Mouse (Mus musculus): Measurements from ENCODE around the gene Esrrg. TPM values are rescaled to one million over a fixed set of nuclear protein-coding genes. Genes with fewer than 3 reads are reported as not detected.

The Esrrg gene
- polyA plus RNA-seq, 1 experiment from 2014 or later: 51.4 TPM

- H3K9me3 ChIP-seq (ENCODE audit: control insufficient read depth, low read length): no peaks in the 10 kb centered on the region
- no peak for ATAC-seq (ENCODE audit: low read depth)
- no peak overlapping the region for H3K4me2 ChIP-seq (ENCODE audit: low read depth, low read length)
- no peak overlapping the region for H3K4me3 ChIP-seq (ENCODE audit: low read depth, low read length)
- H3K27me3 ChIP-seq (ENCODE audit: control insufficient read depth, insufficient read depth, low read length): no peaks in the 10 kb centered on the region
- no peak overlapping the region for H3K9ac ChIP-seq (replicated peaks; ENCODE audit: low read depth, low read length)
- no peaks in the 10 kb centered on the region for H3K36me3 ChIP-seq (ENCODE audit: control insufficient read depth, insufficient read depth, low read length)
- no peak overlapping the region for H3K27ac ChIP-seq (ENCODE audit: low read depth, low read length)
- no peaks in the 10 kb centered on the region for H3K4me1 ChIP-seq (ENCODE audit: control insufficient read depth, insufficient read depth, low read length)
- 61% methylated on average over 4 of the region's 4 CpGs for WGBS
Observed at GRCm38 (mm10) chr1:187684519-187684918, 75.9 kb downstream of the Esrrg start.

- H3K27ac ChIP-seq (ENCODE audit: low read depth, low read length): no peak overlapping the region
- no peaks in the 10 kb centered on the region for H3K4me1 ChIP-seq (ENCODE audit: control insufficient read depth, insufficient read depth, low read length)
- H3K9ac ChIP-seq (replicated peaks; ENCODE audit: low read depth, low read length): no peak overlapping the region
- no peaks in the 10 kb centered on the region for H3K27me3 ChIP-seq (ENCODE audit: control insufficient read depth, insufficient read depth, low read length)
- no peaks in the 10 kb centered on the region for H3K9me3 ChIP-seq (ENCODE audit: control insufficient read depth, low read length)
- no peak overlapping the region for H3K4me3 ChIP-seq (ENCODE audit: low read depth, low read length)
- no peaks in the 10 kb centered on the region for H3K36me3 ChIP-seq (ENCODE audit: control insufficient read depth, insufficient read depth, low read length)
- no peak for ATAC-seq (ENCODE audit: low read depth)
- 88% methylated on average over 11 of the region's 11 CpGs for WGBS
- no peak overlapping the region for H3K4me2 ChIP-seq (ENCODE audit: low read depth, low read length)
Observed at GRCm38 (mm10) chr1:187691846-187692525, 83.4 kb downstream of the Esrrg start.

DNA sequence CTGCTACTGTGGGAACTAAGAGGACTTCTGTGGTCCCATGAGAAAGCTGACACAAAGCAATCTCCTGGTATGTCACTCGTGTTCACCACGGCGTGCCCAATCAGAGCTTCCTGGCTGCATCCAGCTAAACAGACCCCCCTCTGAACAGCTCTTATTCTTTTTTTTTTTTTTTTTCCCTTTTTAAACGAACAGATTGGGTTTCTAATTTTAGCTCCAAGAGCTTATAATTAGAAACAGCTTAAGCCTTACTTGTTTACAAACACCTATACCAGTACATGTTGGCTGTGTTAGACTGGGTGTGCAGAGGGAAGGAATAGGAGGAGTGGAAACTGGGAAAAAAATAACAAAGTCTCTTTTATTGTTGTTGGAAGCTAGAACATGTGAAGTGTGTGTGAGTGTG is 86.3 kb downstream of the Esrrg start:
- Histone ChIP-seq H3K4me2 (ENCODE audit: low read depth, low read length) (no peak overlapping the region), H3K27ac (ENCODE audit: low read depth, low read length) (no peak overlapping the region), H3K27me3 (ENCODE audit: control insufficient read depth, insufficient read depth, low read length) (no peaks in the 10 kb centered on the region), H3K9ac (replicated peaks; ENCODE audit: low read depth, low read length) (no peak overlapping the region), H3K4me3 (ENCODE audit: low read depth, low read length) (no peak overlapping the region), H3K36me3 (ENCODE audit: control insufficient read depth, insufficient read depth, low read length) (no peaks in the 10 kb centered on the region), H3K9me3 (ENCODE audit: control insufficient read depth, low read length) (no peaks in the 10 kb centered on the region), H3K4me1 (ENCODE audit: control insufficient read depth, insufficient read depth, low read length) (no peaks in the 10 kb centered on the region)
- 48% methylated on average over 4 of the region's 4 CpGs for WGBS
- ATAC-seq (ENCODE audit: low read depth): no peak

- no peak overlapping the region for H3K9ac ChIP-seq (replicated peaks; ENCODE audit: low read depth, low read length)
- ATAC-seq (ENCODE audit: low read depth): no peak
Observed at GRCm38 (mm10) chr1:187698201-187698600, 89.6 kb downstream of the Esrrg start.

GRCm38 (mm10) chr1:187700963-187701362 is 92.4 kb downstream of the Esrrg start:
- H3K27me3 ChIP-seq (ENCODE audit: control insufficient read depth, insufficient read depth, low read length): no peaks in the 10 kb centered on the region
- H3K36me3 ChIP-seq (ENCODE audit: control insufficient read depth, insufficient read depth, low read length): no peaks in the 10 kb centered on the region

More at GRCm38 (mm10) chr1:187698201-187698600, 89.6 kb downstream of the Esrrg start:
- Histone ChIP-seq H3K4me1 (ENCODE audit: control insufficient read depth, insufficient read depth, low read length) (no peaks in the 10 kb centered on the region), H3K27ac (ENCODE audit: low read depth, low read length) (no peak overlapping the region), H3K4me2 (ENCODE audit: low read depth, low read length) (no peak overlapping the region), H3K36me3 (ENCODE audit: control insufficient read depth, insufficient read depth, low read length) (no peaks in the 10 kb centered on the region), H3K4me3 (ENCODE audit: low read depth, low read length) (no peak overlapping the region), H3K27me3 (ENCODE audit: control insufficient read depth, insufficient read depth, low read length) (no peaks in the 10 kb centered on the region), H3K9me3 (ENCODE audit: control insufficient read depth, low read length) (no peaks in the 10 kb centered on the region)
- WGBS: 89% methylated on average over 9 of the region's 9 CpGs

DNA sequence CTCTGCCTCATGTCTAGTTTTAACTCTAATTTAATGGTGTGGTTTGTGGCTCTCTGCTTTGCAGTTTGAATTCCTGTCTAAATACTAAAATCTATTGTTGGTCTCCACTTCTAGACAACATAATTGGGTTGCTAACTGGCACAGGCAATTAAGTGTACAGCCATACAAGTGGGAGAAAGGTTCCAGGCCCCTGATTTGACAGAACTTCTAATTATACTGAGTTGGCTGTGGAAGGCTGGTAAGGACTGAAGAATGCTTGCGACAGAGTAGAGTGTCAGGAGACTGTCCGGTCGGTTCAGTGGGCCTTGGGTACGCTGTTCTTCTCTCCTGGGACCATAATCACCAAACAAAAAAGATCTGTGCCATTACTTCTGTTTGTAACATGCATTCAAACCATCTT is 96.3 kb downstream of the Esrrg start:
- H3K4me3 ChIP-seq (ENCODE audit: low read depth, low read length): no peak overlapping the region
- no peak overlapping the region for H3K9ac ChIP-seq (replicated peaks; ENCODE audit: low read depth, low read length)
- no peak overlapping the region for H3K4me2 ChIP-seq (ENCODE audit: low read depth, low read length)
- H3K4me1 ChIP-seq (ENCODE audit: control insufficient read depth, insufficient read depth, low read length): no peaks in the 10 kb centered on the region
- H3K27me3 ChIP-seq (ENCODE audit: control insufficient read depth, insufficient read depth, low read length): no peaks in the 10 kb centered on the region
- WGBS: 88% methylated on average over 4 of the region's 4 CpGs
- no peak overlapping the region for H3K27ac ChIP-seq (ENCODE audit: low read depth, low read length)
- no peak for ATAC-seq (ENCODE audit: low read depth)
- no peaks in the 10 kb centered on the region for H3K9me3 ChIP-seq (ENCODE audit: control insufficient read depth, low read length)
- no peaks in the 10 kb centered on the region for H3K36me3 ChIP-seq (ENCODE audit: control insufficient read depth, insufficient read depth, low read length)

More at GRCm38 (mm10) chr1:187700963-187701362, 92.4 kb downstream of the Esrrg start:
- no peak overlapping the region for H3K27ac ChIP-seq (ENCODE audit: low read depth, low read length)
- no peaks in the 10 kb centered on the region for H3K4me1 ChIP-seq (ENCODE audit: control insufficient read depth, insufficient read depth, low read length)
- no peak overlapping the region for H3K4me3 ChIP-seq (ENCODE audit: low read depth, low read length)
- H3K9ac ChIP-seq (replicated peaks; ENCODE audit: low read depth, low read length): no peak overlapping the region
- no peak overlapping the region for H3K4me2 ChIP-seq (ENCODE audit: low read depth, low read length)
- ATAC-seq (ENCODE audit: low read depth): no peak
- no peaks in the 10 kb centered on the region for H3K9me3 ChIP-seq (ENCODE audit: control insufficient read depth, low read length)
- 74% methylated on average over 2 of the region's 2 CpGs for WGBS

GRCm38 (mm10) chr1:187705348-187705747 is 96.8 kb downstream of the Esrrg start:
- Histone ChIP-seq H3K9ac (replicated peaks; ENCODE audit: low read depth, low read length) (no peak overlapping the region), H3K9me3 (ENCODE audit: control insufficient read depth, low read length) (no peaks in the 10 kb centered on the region), H3K27ac (ENCODE audit: low read depth, low read length) (no peak overlapping the region), H3K4me1 (ENCODE audit: control insufficient read depth, insufficient read depth, low read length) (no peaks in the 10 kb centered on the region), H3K4me3 (ENCODE audit: low read depth, low read length) (no peak overlapping the region), H3K27me3 (ENCODE audit: control insufficient read depth, insufficient read depth, low read length) (no peaks in the 10 kb centered on the region), H3K4me2 (ENCODE audit: low read depth, low read length) (no peak overlapping the region), H3K36me3 (ENCODE audit: control insufficient read depth, insufficient read depth, low read length) (no peaks in the 10 kb centered on the region)
- ATAC-seq (ENCODE audit: low read depth): no peak
- 88% methylated on average over 5 of the region's 5 CpGs for WGBS

GRCm38 (mm10) chr1:187706046-187706445 is 97.5 kb downstream of the Esrrg start:
- no peaks in the 10 kb centered on the region for H3K36me3 ChIP-seq (ENCODE audit: control insufficient read depth, insufficient read depth, low read length)
- no peaks in the 10 kb centered on the region for H3K27me3 ChIP-seq (ENCODE audit: control insufficient read depth, insufficient read depth, low read length)
- 68% methylated on average over 6 of the region's 6 CpGs for WGBS
- H3K9me3 ChIP-seq (ENCODE audit: control insufficient read depth, low read length): no peaks in the 10 kb centered on the region
- H3K4me2 ChIP-seq (ENCODE audit: low read depth, low read length): no peak overlapping the region
- H3K4me1 ChIP-seq (ENCODE audit: control insufficient read depth, insufficient read depth, low read length): no peaks in the 10 kb centered on the region
- H3K27ac ChIP-seq (ENCODE audit: low read depth, low read length): no peak overlapping the region
- ATAC-seq (ENCODE audit: low read depth): no peak
- H3K9ac ChIP-seq (replicated peaks; ENCODE audit: low read depth, low read length): no peak overlapping the region
- no peak overlapping the region for H3K4me3 ChIP-seq (ENCODE audit: low read depth, low read length)

- ATAC-seq (ENCODE audit: low read depth): no peak
- Histone ChIP-seq H3K27ac (ENCODE audit: low read depth, low read length) (no peak overlapping the region), H3K4me1 (ENCODE audit: control insufficient read depth, insufficient read depth, low read length) (peaks cover 7% of the 10 kb centered on the region; the same call in 1 of the 2 replicates), H3K36me3 (ENCODE audit: control insufficient read depth, insufficient read depth, low read length) (no peaks in the 10 kb centered on the region), H3K9ac (replicated peaks; ENCODE audit: low read depth, low read length) (no peak overlapping the region), H3K9me3 (ENCODE audit: control insufficient read depth, low read length) (no peaks in the 10 kb centered on the region), H3K4me3 (ENCODE audit: low read depth, low read length) (no peak overlapping the region), H3K4me2 (ENCODE audit: low read depth, low read length) (no peak overlapping the region), H3K27me3 (ENCODE audit: control insufficient read depth, insufficient read depth, low read length) (no peaks in the 10 kb centered on the region)
Observed at GRCm38 (mm10) chr1:187707176-187707575, 98.6 kb downstream of the Esrrg start.
